Mouse (Mus musculus) intestine, embryonic 14.5 days (tissue): Measurements from ENCODE around the gene Cfap97. TPM values are rescaled to one million over a fixed set of nuclear protein-coding genes. Genes with fewer than 3 reads are reported as not detected.

Experiments used
- ATAC-seq: fragments of 200-750 bp; cut with Nextera tagmentation; replicated peaks from 2 replicates; pipeline ENCODE4 v1.8.0; 2017; ENCODE audit warnings: low read depth, moderate number of reproducible peaks, moderate TSS enrichment, moderate library complexity; ENCODE audit not compliant: low FRiP score, low TSS enrichment
- DNase-seq: peaks from one replicate; pipeline ENCODE4 v3.0.0-alpha.2; 2018; ENCODE audit warnings: low spot score
- H3K27ac ChIP-seq: fragments of 300-500 bp; sonication (generic); 2 replicates; pipeline ENCODE4 v1.5.1; 2014; ENCODE audit warnings: low read depth, mild to moderate bottlenecking, control low read depth
- H3K27me3 ChIP-seq: fragments of 300-500 bp; sonication (generic); replicated peaks from 2 replicates; pipeline ENCODE4 v1.6.1; 2014; ENCODE audit warnings: low read length, control low read depth; ENCODE audit not compliant: control insufficient read depth, insufficient read depth
- H3K36me3 ChIP-seq: fragments of 300-500 bp; sonication (generic); 2 replicates; pipeline ENCODE4 v1.6.1; 2014; ENCODE audit warnings: low read length, control low read depth; ENCODE audit not compliant: control insufficient read depth, insufficient read depth
- H3K4me1 ChIP-seq: fragments of 300-500 bp; sonication (generic); replicated peaks from 2 replicates; pipeline ENCODE4 v1.6.1; 2014; ENCODE audit warnings: low read length, control low read depth, mixed read lengths; ENCODE audit not compliant: control insufficient read depth, insufficient read depth
- H3K4me2 ChIP-seq: fragments of 300-500 bp; sonication (generic); 2 replicates; pipeline ENCODE4 v1.6.1; 2014; ENCODE audit warnings: low read length
- H3K4me3 ChIP-seq: fragments of 300-500 bp; sonication (generic); 2 replicates; pipeline ENCODE4 v1.5.1; 2014; ENCODE audit warnings: low read depth, low read length, control low read depth, mixed read lengths
- H3K9ac ChIP-seq: fragments of 300-500 bp; sonication (generic); 2 replicates; pipeline ENCODE4 v1.6.1; 2014; ENCODE audit warnings: mild to moderate bottlenecking, low read length
- H3K9me3 ChIP-seq: fragments of 300-500 bp; sonication (generic); 2 replicates; pipeline ENCODE4 v1.6.1; 2016; ENCODE audit warnings: low read length, control low read depth; ENCODE audit not compliant: control insufficient read depth
- WGBS: fragments of 180-500 bp; shearing (Covaris S2); extraction: QIAGEN DNeasy Blood & Tissue Kit; methylation state at CpG from one replicate; pipeline ENCODE4 v1.1.7; 2014; 5-methylcytosine and 5-hydroxymethylcytosine counted together
- polyA plus RNA-seq: library from polyadenylated mRNA; unstranded; fragments of >200 nt; fragmentation: Nextera tagmentation; extraction: Ambion mirVana; gene quantifications from 2 replicates; pipeline ENCODE4 v1.2.1, GENCODE M21; 2014

The Cfap97 gene
- polyA plus RNA-seq, 1 experiment from 2014 or later: 21.0 TPM

GRCm38 (mm10) chr8:46180136-46180535 is 28.6 kb downstream of the Cfap97 start:
- DNase-seq: no peak
- Histone ChIP-seq H3K27me3 (no peaks in the 10 kb centered on the region), H3K9ac (no peak overlapping the region), H3K36me3 (0 out of 2 replicates have a peak, but pooled peaks cover 9% of the 10 kb centered on the region), H3K4me3 (no peak overlapping the region), H3K9me3 (no peaks in the 10 kb centered on the region), H3K4me2 (no peak overlapping the region), H3K4me1 (no peaks in the 10 kb centered on the region), H3K27ac (no peak overlapping the region)
- WGBS: 88% methylated on average over 7 of the region's 7 CpGs
- no peak for ATAC-seq

GRCm38 (mm10) chr8:46185361-46185760 is 33.8 kb downstream of the Cfap97 start:
- peak; percentile 77 for DNase-seq
- H3K27ac ChIP-seq: no peak overlapping the region
- H3K36me3 ChIP-seq: 0 out of 2 replicates have a peak, but pooled peaks cover 5% of the 10 kb centered on the region
- no peak for ATAC-seq
- no peaks in the 10 kb centered on the region for H3K27me3 ChIP-seq
- H3K9ac ChIP-seq: no peak overlapping the region
- H3K4me1 ChIP-seq: no peaks in the 10 kb centered on the region
- 12% methylated on average over 2 of the region's 2 CpGs for WGBS
- H3K4me3 ChIP-seq: no peak overlapping the region
- H3K9me3 ChIP-seq: no peaks in the 10 kb centered on the region
- no peak overlapping the region for H3K4me2 ChIP-seq

GRCm38 (mm10) chr8:46193100-46193499 is 41.5 kb downstream of the Cfap97 start:
- Histone ChIP-seq H3K27ac (no peak overlapping the region), H3K27me3 (no peaks in the 10 kb centered on the region), H3K4me2 (no peak overlapping the region), H3K9me3 (no peaks in the 10 kb centered on the region), H3K4me1 (no peaks in the 10 kb centered on the region), H3K36me3 (peaks cover 23% of the 10 kb centered on the region; the same call in 1 of the 2 replicates), H3K4me3 (no peak overlapping the region), H3K9ac (no peak overlapping the region)
- DNase-seq (no peak), ATAC-seq (no peak)
- WGBS: 87% methylated on average over 8 of the region's 8 CpGs

DNA sequence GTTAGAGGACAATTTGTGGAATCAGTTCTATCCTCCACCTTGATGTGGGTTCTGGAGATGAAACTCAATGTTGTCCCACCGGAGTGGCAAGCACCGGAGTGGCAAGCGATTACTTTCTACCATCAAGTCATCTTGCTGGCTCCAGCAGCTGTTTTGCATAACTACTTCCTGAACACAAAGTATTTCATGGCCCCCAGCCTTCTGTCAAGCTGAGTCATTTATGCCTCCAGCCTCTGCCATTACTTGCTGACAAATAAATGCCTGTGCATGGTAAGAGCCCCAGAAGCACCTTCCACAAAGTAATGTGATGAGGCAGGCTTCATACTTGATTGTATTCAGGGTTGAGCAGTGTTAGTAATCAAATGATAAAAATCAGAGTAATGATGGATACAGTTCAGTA is 45.3 kb downstream of the Cfap97 start:
- Histone ChIP-seq H3K4me3 (no peak overlapping the region), H3K36me3 (peaks cover 17% of the 10 kb centered on the region), H3K4me2 (no peak overlapping the region), H3K27ac (no peak overlapping the region), H3K9me3 (no peaks in the 10 kb centered on the region), H3K4me1 (no peaks in the 10 kb centered on the region), H3K9ac (no peak overlapping the region), H3K27me3 (no peaks in the 10 kb centered on the region)
- ATAC-seq (no peak), DNase-seq (no peak)
- 89% methylated on average over 3 of the region's 3 CpGs for WGBS

DNA sequence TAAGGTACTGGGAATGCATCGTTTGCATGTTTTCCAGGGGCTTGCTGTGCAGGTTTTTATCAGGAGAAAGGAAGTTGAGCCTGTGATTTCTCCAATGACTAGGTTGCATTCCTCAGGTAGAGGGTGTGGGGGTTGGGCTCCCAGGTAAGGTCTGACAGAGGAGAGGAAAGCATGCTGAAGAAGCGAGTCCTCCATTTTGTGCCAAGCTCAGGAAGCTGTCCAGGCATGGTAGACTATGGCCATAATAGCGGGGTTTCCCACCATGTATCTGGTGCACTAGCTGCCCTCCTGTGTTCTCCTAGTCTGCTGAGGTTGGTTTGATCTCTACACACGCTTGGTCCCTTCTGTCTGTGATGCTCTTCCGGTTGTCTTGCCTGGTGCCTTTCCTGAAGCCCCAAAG is 46.1 kb downstream of the Cfap97 start:
- DNase-seq (no peak), ATAC-seq (no peak)
- 82% methylated on average over 5 of the region's 5 CpGs for WGBS
- Histone ChIP-seq H3K27me3 (no peaks in the 10 kb centered on the region), H3K9ac (no peak overlapping the region), H3K4me3 (no peak overlapping the region), H3K9me3 (no peaks in the 10 kb centered on the region), H3K4me1 (no peaks in the 10 kb centered on the region), H3K36me3 (peaks cover 14% of the 10 kb centered on the region), H3K4me2 (no peak overlapping the region), H3K27ac (no peak overlapping the region)

DNA sequence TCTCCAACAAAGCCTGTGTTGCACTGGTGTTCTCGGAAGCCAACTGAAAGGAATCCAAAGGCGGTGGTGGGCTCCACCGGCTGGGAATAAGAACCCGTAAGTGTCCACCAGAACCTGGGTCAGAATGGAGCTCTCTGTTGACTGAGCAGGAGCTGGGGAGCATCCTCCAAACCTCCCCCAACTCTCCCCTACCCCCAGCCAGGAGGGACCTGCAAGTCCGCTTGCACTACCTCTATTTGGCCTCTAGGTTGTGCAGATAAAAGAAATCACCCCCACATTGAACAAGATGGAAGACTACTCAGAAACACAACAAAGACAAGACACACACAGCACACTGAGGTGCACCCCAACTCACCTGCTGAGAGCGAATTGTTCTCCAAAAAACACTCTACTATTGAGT is 50.8 kb downstream of the Cfap97 start:
- ATAC-seq: no peak

DNA sequence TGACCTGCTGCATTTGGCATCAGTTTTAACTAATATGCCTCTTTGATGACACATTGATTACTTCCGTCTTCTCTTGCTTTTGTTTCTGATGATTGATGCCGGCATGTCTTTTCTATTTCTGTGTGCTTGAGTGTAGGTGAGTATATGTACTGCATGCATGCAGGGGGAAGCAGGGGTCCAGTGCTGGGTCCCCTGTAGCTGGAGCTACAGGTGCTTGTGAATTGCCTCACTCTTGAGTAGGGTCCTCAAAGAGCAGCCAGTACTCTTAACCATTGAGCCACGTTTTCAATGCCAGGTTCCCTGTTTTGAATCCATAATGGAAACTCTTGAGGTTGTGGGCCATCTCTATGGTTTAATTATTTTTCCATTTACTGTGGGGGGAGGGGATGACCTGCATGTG is 52.7 kb downstream of the Cfap97 start:
- H3K4me2 ChIP-seq: no peak overlapping the region
- no peak overlapping the region for H3K27ac ChIP-seq
- peaks cover 12% of the 10 kb centered on the region for H3K4me1 ChIP-seq
- no peaks in the 10 kb centered on the region for H3K27me3 ChIP-seq
- no peak for ATAC-seq
- 83% methylated on average over 3 of the region's 3 CpGs for WGBS
- H3K9me3 ChIP-seq: no peaks in the 10 kb centered on the region
- no peak overlapping the region for H3K4me3 ChIP-seq
- H3K36me3 ChIP-seq: peaks cover 54% of the 10 kb centered on the region
- H3K9ac ChIP-seq: no peak overlapping the region
- no peak for DNase-seq

More for the DNA sequence above, 50.8 kb downstream of the Cfap97 start:
- no peaks in the 10 kb centered on the region for H3K9me3 ChIP-seq
- H3K36me3 ChIP-seq: peaks cover 36% of the 10 kb centered on the region
- no peak for DNase-seq
- no peaks in the 10 kb centered on the region for H3K4me1 ChIP-seq
- no peak overlapping the region for H3K4me3 ChIP-seq
- 81% methylated on average over 6 of the region's 6 CpGs for WGBS
- H3K27me3 ChIP-seq: no peaks in the 10 kb centered on the region
- H3K27ac ChIP-seq: no peak overlapping the region
- no peak overlapping the region for H3K4me2 ChIP-seq
- no peak overlapping the region for H3K9ac ChIP-seq

DNA sequence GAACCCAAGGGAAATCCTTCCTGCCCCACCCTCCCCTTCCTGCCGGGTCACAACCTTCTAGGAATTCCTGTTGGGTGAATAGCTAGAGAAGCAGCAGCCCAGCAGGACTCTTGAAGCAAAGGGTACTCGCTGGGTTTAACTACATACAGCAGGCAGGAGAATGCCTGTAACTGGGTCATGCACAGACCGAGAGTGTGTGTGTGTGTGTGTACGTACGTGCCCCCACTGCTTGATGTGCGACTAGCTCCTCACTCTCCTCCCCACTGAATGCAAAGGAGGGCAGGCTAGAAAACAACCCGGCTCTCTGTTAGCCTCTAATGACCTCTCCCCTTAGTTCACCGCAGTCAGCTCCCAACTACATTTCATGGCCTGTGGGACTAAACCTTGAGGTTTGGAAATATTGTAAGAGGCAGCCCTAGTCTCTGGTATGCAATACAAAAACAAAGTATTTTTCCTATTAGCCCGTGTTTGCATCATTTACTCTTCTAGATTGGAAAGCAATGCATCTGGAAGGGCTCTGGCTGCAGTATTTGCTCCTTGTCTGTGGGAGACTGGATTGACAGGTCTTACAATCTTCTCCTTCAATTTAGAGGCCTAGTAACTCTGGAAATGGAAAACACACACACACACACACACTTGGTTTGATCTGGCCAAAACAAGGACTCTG is 53.5 kb downstream of the Cfap97 start:
- Histone ChIP-seq H3K36me3 (peaks cover 54% of the 10 kb centered on the region), H3K27ac (no peak overlapping the region), H3K4me1 (peaks cover 20% of the 10 kb centered on the region), H3K9me3 (no peaks in the 10 kb centered on the region), H3K4me2 (no peak overlapping the region), H3K27me3 (no peaks in the 10 kb centered on the region), H3K4me3 (no peak overlapping the region), H3K9ac (no peak overlapping the region)
- DNase-seq (no peak), ATAC-seq (no peak)
- WGBS: 79% methylated on average over 9 of the region's 9 CpGs

GRCm38 (mm10) chr8:46206107-46206506 is 54.5 kb downstream of the Cfap97 start:
- WGBS: 83% methylated on average over 6 of the region's 6 CpGs
- no peak for DNase-seq
- no peak for ATAC-seq
- Histone ChIP-seq H3K4me1 (peaks cover 20% of the 10 kb centered on the region), H3K27me3 (no peaks in the 10 kb centered on the region), H3K4me2 (no peak overlapping the region), H3K27ac (no peak overlapping the region), H3K4me3 (no peak overlapping the region), H3K9ac (no peak overlapping the region), H3K9me3 (no peaks in the 10 kb centered on the region), H3K36me3 (peaks cover 54% of the 10 kb centered on the region)
